Mouse (Mus musculus) bone marrow macrophage, adult 2 months (primary cell): ENCODE data around the gene Hivep2.

Experiments used
- CTCF ChIP-seq: IDR thresholded peaks from 2 replicates; pipeline ENCODE4 v1.5.1; 2012; ENCODE audit warnings: low read depth, mild to moderate bottlenecking, low read length, moderate library complexity
- POLR2A ChIP-seq: IDR thresholded peaks from 2 replicates; pipeline ENCODE4 v1.6.1; 2012; ENCODE audit warnings: mild to moderate bottlenecking, low read depth, low read length, borderline replicate concordance

- no peak for TF ChIP-seq POLR2A
- TF ChIP-seq CTCF, result no peak
Observed at GRCm38 (mm10) chr10:14132061-14132460, 166.2 kb downstream of the Hivep2 start.
